Mouse (Mus musculus): ENCODE measurements around the gene Gm28635. TPM values are rescaled to one million over a fixed set of nuclear protein-coding genes. Genes with fewer than 3 reads are reported as not detected.

Gene Gm28635
- polyA plus RNA-seq, 1 experiment from 2014 or later: not detected

DNA sequence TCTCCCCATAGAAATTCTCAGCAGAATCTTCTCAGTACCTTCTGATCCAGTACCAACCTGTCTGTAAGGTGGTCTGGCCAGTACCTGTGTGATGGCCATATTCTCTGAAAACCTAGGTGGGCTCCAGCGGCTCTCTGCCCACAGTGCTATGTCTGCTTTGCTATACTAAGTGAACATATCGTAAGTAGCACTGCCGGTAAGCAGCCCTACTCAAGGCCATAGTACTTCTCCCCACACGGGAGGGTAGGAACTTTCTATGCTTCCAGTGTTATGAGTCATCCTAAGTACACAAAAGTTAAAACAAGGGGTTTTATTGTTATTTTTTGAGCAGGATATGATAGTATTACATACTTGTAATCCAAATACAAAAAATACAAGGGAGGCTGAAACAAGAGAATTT is 43.8 kb downstream of the Gm28635 start:
- WGBS: 82% methylated on average over 4 of the region's 4 CpGs
- Histone ChIP-seq H3K27me3 (replicated peaks; ENCODE audit: control insufficient read depth, insufficient read depth, low read length) (no peaks in the 10 kb centered on the region), H3K4me2 (ENCODE audit: low read length) (no peak overlapping the region), H3K9me3 (ENCODE audit: control insufficient read depth, low read length) (no peaks in the 10 kb centered on the region), H3K4me1 (replicated peaks; ENCODE audit: control insufficient read depth, insufficient read depth, low read length) (peaks cover 40% of the 10 kb centered on the region), H3K36me3 (ENCODE audit: control insufficient read depth, insufficient read depth) (no peaks in the 10 kb centered on the region), H3K9ac (replicated peaks; ENCODE audit: low read depth, low read length) (no peak overlapping the region), H3K27ac (ENCODE audit: low read length) (no peak overlapping the region), H3K4me3 (replicated peaks; ENCODE audit: low read length) (no peak overlapping the region)
- no peak for ATAC-seq

- no peaks in the 10 kb centered on the region for H3K27me3 ChIP-seq (replicated peaks; ENCODE audit: control insufficient read depth, insufficient read depth, low read length)
Observed at GRCm38 (mm10) chr2:84632999-84633398, 44.8 kb downstream of the Gm28635 start.

GRCm38 (mm10) chr2:84632001-84632400 is 45.8 kb downstream of the Gm28635 start:
- H3K27me3 ChIP-seq (replicated peaks; ENCODE audit: control insufficient read depth, insufficient read depth, low read length): no peaks in the 10 kb centered on the region
- H3K9ac ChIP-seq (replicated peaks; ENCODE audit: low read depth, low read length): no peak overlapping the region
- H3K4me1 ChIP-seq (replicated peaks; ENCODE audit: control insufficient read depth, insufficient read depth, low read length): peaks cover 27% of the 10 kb centered on the region
- 93% methylated on average over 1 of the region's 1 CpGs for WGBS
- no peaks in the 10 kb centered on the region for H3K36me3 ChIP-seq (ENCODE audit: control insufficient read depth, insufficient read depth)
- ATAC-seq: no peak
- no peak overlapping the region for H3K27ac ChIP-seq (ENCODE audit: low read length)
- no peak overlapping the region for H3K4me3 ChIP-seq (replicated peaks; ENCODE audit: low read length)
- H3K9me3 ChIP-seq (ENCODE audit: control insufficient read depth, low read length): no peaks in the 10 kb centered on the region
- H3K4me2 ChIP-seq (ENCODE audit: low read length): no peak overlapping the region

More at GRCm38 (mm10) chr2:84632999-84633398, 44.8 kb downstream of the Gm28635 start:
- Histone ChIP-seq H3K27ac (ENCODE audit: low read length) (no peak overlapping the region), H3K4me3 (replicated peaks; ENCODE audit: low read length) (no peak overlapping the region), H3K9me3 (ENCODE audit: control insufficient read depth, low read length) (no peaks in the 10 kb centered on the region), H3K9ac (replicated peaks; ENCODE audit: low read depth, low read length) (no peak overlapping the region), H3K4me2 (ENCODE audit: low read length) (no peak overlapping the region), H3K36me3 (ENCODE audit: control insufficient read depth, insufficient read depth) (no peaks in the 10 kb centered on the region), H3K4me1 (replicated peaks; ENCODE audit: control insufficient read depth, insufficient read depth, low read length) (peaks cover 37% of the 10 kb centered on the region)
- 13% methylated on average over 3 of the region's 3 CpGs for WGBS
- ATAC-seq: no peak

DNA sequence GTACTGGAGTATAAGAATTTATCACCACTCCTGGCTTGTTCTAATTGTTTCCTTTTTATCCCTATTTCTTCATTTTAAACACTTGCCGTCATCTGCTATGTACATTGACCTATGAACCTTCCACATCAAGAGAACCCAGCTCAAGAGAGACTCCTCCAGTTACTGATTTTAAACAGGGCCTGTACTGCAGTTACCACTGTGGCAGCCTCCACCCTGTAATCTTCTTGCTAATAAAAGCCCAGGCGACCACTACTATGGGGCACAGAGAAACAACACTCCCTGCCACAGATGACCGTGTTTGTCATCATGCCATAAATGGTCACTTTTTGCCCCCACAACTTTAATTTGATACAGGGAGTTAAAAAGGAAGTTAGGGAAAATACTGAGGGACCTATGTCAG is 50.8 kb downstream of the Gm28635 start:
- Histone ChIP-seq H3K4me3 (replicated peaks; ENCODE audit: low read length) (no peak overlapping the region), H3K4me1 (replicated peaks; ENCODE audit: control insufficient read depth, insufficient read depth, low read length) (no peaks in the 10 kb centered on the region), H3K9me3 (ENCODE audit: control insufficient read depth, low read length) (no peaks in the 10 kb centered on the region), H3K36me3 (ENCODE audit: control insufficient read depth, insufficient read depth) (no peaks in the 10 kb centered on the region; the same call in 1 of the 2 replicates), H3K9ac (replicated peaks; ENCODE audit: low read depth, low read length) (no peak overlapping the region), H3K27me3 (replicated peaks; ENCODE audit: control insufficient read depth, insufficient read depth, low read length) (no peaks in the 10 kb centered on the region), H3K27ac (ENCODE audit: low read length) (no peak overlapping the region), H3K4me2 (ENCODE audit: low read length) (no peak overlapping the region)
- ATAC-seq: no peak
- WGBS: 72% methylated on average over 3 of the region's 3 CpGs

GRCm38 (mm10) chr2:84626366-84626975 is 51.4 kb downstream of the Gm28635 start:
- no peak overlapping the region for H3K9ac ChIP-seq (replicated peaks; ENCODE audit: low read depth, low read length)
- no peak overlapping the region for H3K4me3 ChIP-seq (replicated peaks; ENCODE audit: low read length)
- H3K27me3 ChIP-seq (replicated peaks; ENCODE audit: control insufficient read depth, insufficient read depth, low read length): no peaks in the 10 kb centered on the region
- no peaks in the 10 kb centered on the region for H3K9me3 ChIP-seq (ENCODE audit: control insufficient read depth, low read length)
- 76% methylated on average over 7 of the region's 7 CpGs for WGBS
- H3K4me1 ChIP-seq (replicated peaks; ENCODE audit: control insufficient read depth, insufficient read depth, low read length): no peaks in the 10 kb centered on the region
- no peak for ATAC-seq
- H3K4me2 ChIP-seq (ENCODE audit: low read length): no peak overlapping the region
- no peak overlapping the region for H3K27ac ChIP-seq (ENCODE audit: low read length)
- no peaks in the 10 kb centered on the region; the same call in 1 of the 2 replicates for H3K36me3 ChIP-seq (ENCODE audit: control insufficient read depth, insufficient read depth)

GRCm38 (mm10) chr2:84624201-84624600 is 53.6 kb downstream of the Gm28635 start:
- H3K4me2 ChIP-seq (ENCODE audit: low read length): no peak overlapping the region
- H3K27ac ChIP-seq (ENCODE audit: low read length): no peak overlapping the region
- H3K9me3 ChIP-seq (ENCODE audit: control insufficient read depth, low read length): no peaks in the 10 kb centered on the region
- no peaks in the 10 kb centered on the region for H3K4me1 ChIP-seq (replicated peaks; ENCODE audit: control insufficient read depth, insufficient read depth, low read length)
- H3K4me3 ChIP-seq (replicated peaks; ENCODE audit: low read length): no peak overlapping the region
- H3K36me3 ChIP-seq (ENCODE audit: control insufficient read depth, insufficient read depth): peaks cover 8% of the 10 kb centered on the region
- H3K9ac ChIP-seq (replicated peaks; ENCODE audit: low read depth, low read length): no peak overlapping the region
- ATAC-seq: no peak
- no peaks in the 10 kb centered on the region for H3K27me3 ChIP-seq (replicated peaks; ENCODE audit: control insufficient read depth, insufficient read depth, low read length)
- 96% methylated on average over 17 of the region's 17 CpGs for WGBS

GRCm38 (mm10) chr2:84623428-84624119 is 54.3 kb downstream of the Gm28635 start:
- Histone ChIP-seq H3K4me3 (replicated peaks; ENCODE audit: low read length) (no peak overlapping the region), H3K4me2 (ENCODE audit: low read length) (no peak overlapping the region), H3K9me3 (ENCODE audit: control insufficient read depth, low read length) (no peaks in the 10 kb centered on the region), H3K4me1 (replicated peaks; ENCODE audit: control insufficient read depth, insufficient read depth, low read length) (no peaks in the 10 kb centered on the region), H3K9ac (replicated peaks; ENCODE audit: low read depth, low read length) (no peak overlapping the region), H3K27me3 (replicated peaks; ENCODE audit: control insufficient read depth, insufficient read depth, low read length) (no peaks in the 10 kb centered on the region), H3K36me3 (ENCODE audit: control insufficient read depth, insufficient read depth) (peaks cover 8% of the 10 kb centered on the region), H3K27ac (ENCODE audit: low read length) (no peak overlapping the region)
- no peak for ATAC-seq
- WGBS: 97% methylated on average over 3 of the region's 3 CpGs

- H3K27me3 ChIP-seq (replicated peaks; ENCODE audit: control insufficient read depth, insufficient read depth, low read length): no peaks in the 10 kb centered on the region
- 86% methylated on average over 2 of the region's 2 CpGs for WGBS
- no peak overlapping the region for H3K9ac ChIP-seq (replicated peaks; ENCODE audit: low read depth, low read length)
- no peak overlapping the region for H3K4me2 ChIP-seq (ENCODE audit: low read length)
- peaks cover 8% of the 10 kb centered on the region for H3K36me3 ChIP-seq (ENCODE audit: control insufficient read depth, insufficient read depth)
- ATAC-seq: no peak
- H3K4me1 ChIP-seq (replicated peaks; ENCODE audit: control insufficient read depth, insufficient read depth, low read length): no peaks in the 10 kb centered on the region
- no peak overlapping the region for H3K27ac ChIP-seq (ENCODE audit: low read length)
- H3K4me3 ChIP-seq (replicated peaks; ENCODE audit: low read length): no peak overlapping the region
- no peaks in the 10 kb centered on the region for H3K9me3 ChIP-seq (ENCODE audit: control insufficient read depth, low read length)
Observed at GRCm38 (mm10) chr2:84622668-84623067, 55.2 kb downstream of the Gm28635 start.

DNA sequence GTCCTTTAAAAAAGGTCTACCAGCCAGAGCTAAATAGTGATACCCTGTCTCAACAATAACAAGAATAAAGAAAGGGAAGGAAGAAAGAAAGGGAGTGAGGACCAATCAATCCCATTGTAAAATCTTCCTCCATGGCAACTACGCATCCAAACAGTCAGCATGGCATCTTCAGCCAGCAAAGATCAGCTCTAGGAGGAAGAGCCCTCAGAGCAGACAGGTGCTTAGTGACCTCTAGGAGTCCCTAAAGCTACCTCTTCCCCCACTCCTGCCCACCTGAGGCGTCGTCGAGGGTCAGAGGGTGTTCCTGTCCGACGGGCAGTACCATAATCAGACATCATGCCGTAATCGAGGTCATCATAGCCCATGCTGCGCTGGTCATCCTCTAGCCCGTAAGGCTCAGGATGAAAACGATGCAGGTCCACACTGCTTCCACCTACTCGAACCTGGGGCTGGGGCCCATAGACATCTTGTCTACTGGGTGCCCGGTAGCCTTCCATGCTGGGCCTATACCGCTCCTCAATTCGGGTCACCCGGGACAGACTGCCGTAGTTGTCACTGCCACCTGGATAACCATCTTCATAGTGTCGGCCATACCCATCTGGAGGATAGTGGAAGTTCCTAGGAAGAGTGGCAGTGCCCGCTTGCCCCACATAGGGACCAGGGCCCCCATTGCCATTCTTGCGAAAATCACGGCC is 58.0 kb downstream of the Gm28635 start:
- H3K9ac ChIP-seq (replicated peaks; ENCODE audit: low read depth, low read length): no peak overlapping the region
- 98% methylated on average over 21 of the region's 21 CpGs for WGBS
- no peak; the same call in 1 of the 2 replicates for ATAC-seq
- H3K4me1 ChIP-seq (replicated peaks; ENCODE audit: control insufficient read depth, insufficient read depth, low read length): no peaks in the 10 kb centered on the region
- no peak overlapping the region for H3K27ac ChIP-seq (ENCODE audit: low read length)
- H3K9me3 ChIP-seq (ENCODE audit: control insufficient read depth, low read length): no peaks in the 10 kb centered on the region
- H3K4me3 ChIP-seq (replicated peaks; ENCODE audit: low read length): no peak overlapping the region
- H3K27me3 ChIP-seq (replicated peaks; ENCODE audit: control insufficient read depth, insufficient read depth, low read length): no peaks in the 10 kb centered on the region
- H3K4me2 ChIP-seq (ENCODE audit: low read length): no peak overlapping the region
- peaks cover 27% of the 10 kb centered on the region for H3K36me3 ChIP-seq (ENCODE audit: control insufficient read depth, insufficient read depth)

Measured in forebrain, embryonic 16.5 days (tissue).